Mouse (Mus musculus) E14TG2a.4 (cell line): ENCODE results near the gene Tat.

Experiments
- CTCF ChIP-seq: conservative IDR thresholded peaks from 2 replicates; pipeline ENCODE4 v1.5.1; 2014; ENCODE audit warnings: low read length
- NANOG ChIP-seq: IDR thresholded peaks from 2 replicates; pipeline ENCODE4 v1.6.1; 2014; ENCODE audit warnings: borderline replicate concordance, low read length, mixed read lengths
- POU5F1 ChIP-seq: IDR thresholded peaks from 2 replicates; pipeline ENCODE4 v1.6.1; 2014; ENCODE audit warnings: low read length, borderline replicate concordance

GRCm38 (mm10) chr8:109963421-109963820 is 26.8 kb upstream of the Tat start:
- no peak for TF ChIP-seq CTCF
- TF ChIP-seq NANOG, result no peak
- no peak for TF ChIP-seq POU5F1
